Mouse (Mus musculus) kidney, postnatal 14 days (tissue): ENCODE data around the gene Lmf1.

Source experiments
- DNase-seq: peaks from one replicate; pipeline ENCODE4 v3.0.0; 2022; ENCODE audit warnings: mixed read lengths

Lmf1 gene

GRCm38 (mm10) chr17:25578920-25579319 lies at the start of gene Lmf1:
Lmf1 (plus strand) TSS chr17:25579085.
- DNase-seq: peak; percentile 98

- DNase-seq: no peak
Measured at GRCm38 (mm10) chr17:25530357-25531022, 48.4 kb upstream of the Lmf1 start.

GRCm38 (mm10) chr17:25538945-25539875 lies 39.7 kb upstream of the Lmf1 start:
- DNase-seq: peak; percentile 24

GRCm38 (mm10) chr17:25540731-25541130 lies 38.2 kb upstream of the Lmf1 start:
- DNase-seq: no peak

GRCm38 (mm10) chr17:25541768-25542167 lies 37.1 kb upstream of the Lmf1 start:
- no peak for DNase-seq

- no peak for DNase-seq
Measured at GRCm38 (mm10) chr17:25547026-25547425, 31.9 kb upstream of the Lmf1 start.

- no peak for DNase-seq
Measured at GRCm38 (mm10) chr17:25550020-25550419, 28.9 kb upstream of the Lmf1 start.

- DNase-seq: no peak
Measured at GRCm38 (mm10) chr17:25551313-25551712, 27.6 kb upstream of the Lmf1 start.

- DNase-seq: no peak
Measured at GRCm38 (mm10) chr17:25555159-25555558, 23.7 kb upstream of the Lmf1 start.

- no peak for DNase-seq
Measured at GRCm38 (mm10) chr17:25555666-25556629, 22.9 kb upstream of the Lmf1 start.

- DNase-seq: peak; percentile 31
Measured at GRCm38 (mm10) chr17:25556630-25557354, 22.1 kb upstream of the Lmf1 start.

GRCm38 (mm10) chr17:25559634-25560033 lies 19.3 kb upstream of the Lmf1 start:
- DNase-seq: no peak

GRCm38 (mm10) chr17:25560554-25561222 lies 18.2 kb upstream of the Lmf1 start:
- no peak for DNase-seq

GRCm38 (mm10) chr17:25561223-25562028 lies 17.5 kb upstream of the Lmf1 start:
- DNase-seq: no peak

- no peak for DNase-seq
Measured at GRCm38 (mm10) chr17:25564481-25564880, 14.4 kb upstream of the Lmf1 start.

GRCm38 (mm10) chr17:25565244-25565643 lies 13.6 kb upstream of the Lmf1 start:
- DNase-seq: no peak

GRCm38 (mm10) chr17:25565860-25566600 lies 12.9 kb upstream of the Lmf1 start:
- DNase-seq: no peak

GRCm38 (mm10) chr17:25567261-25567660 lies 11.6 kb upstream of the Lmf1 start:
- no peak for DNase-seq

GRCm38 (mm10) chr17:25567745-25568144 lies 11.1 kb upstream of the Lmf1 start:
- peak; percentile 64 for DNase-seq

- DNase-seq: no peak
Measured at GRCm38 (mm10) chr17:25568206-25568605, 10.7 kb upstream of the Lmf1 start.
